Mouse (Mus musculus) spleen, postnatal 36 days (tissue): ENCODE results near the gene Ppl.

Experiments
- DNase-seq, 2 experiments: peaks; one replicate each; pipeline ENCODE4 v3.0.0; 2022; ENCODE audit warnings: low spot score in 2 of 2, mixed read lengths in 1 of 2

Ppl gene

GRCm38 (mm10) chr16:5132401-5132801 lies at the start of gene Ppl:
TSS of gene Ppl (minus strand) at chr16:5132421.
- DNase-seq: peak; percentile 55 to 69

GRCm38 (mm10) chr16:5172636-5173035 lies 40.4 kb upstream of the Ppl start:
- DNase-seq: no peak

GRCm38 (mm10) chr16:5168829-5169228 lies 36.6 kb upstream of the Ppl start:
- no peak for DNase-seq

GRCm38 (mm10) chr16:5168038-5168437 lies 35.8 kb upstream of the Ppl start:
- no peak for DNase-seq

- no peak for DNase-seq
Measured at GRCm38 (mm10) chr16:5164327-5164726, 32.1 kb upstream of the Ppl start.

- no peak for DNase-seq
Measured at GRCm38 (mm10) chr16:5159248-5159647, 27.0 kb upstream of the Ppl start.

- no peak for DNase-seq
Measured at GRCm38 (mm10) chr16:5157113-5157512, 24.9 kb upstream of the Ppl start.

- no peak for DNase-seq
Measured at GRCm38 (mm10) chr16:5156495-5156894, 24.3 kb upstream of the Ppl start.

- no peak for DNase-seq
Measured at GRCm38 (mm10) chr16:5155014-5155413, 22.8 kb upstream of the Ppl start.

GRCm38 (mm10) chr16:5153299-5154026 lies 21.2 kb upstream of the Ppl start:
- DNase-seq: no peak

GRCm38 (mm10) chr16:5150544-5150943 lies 18.3 kb upstream of the Ppl start:
- no peak for DNase-seq

- DNase-seq: no peak
Measured at GRCm38 (mm10) chr16:5147037-5147385, 14.8 kb upstream of the Ppl start, which contains the start of gene Sec14l5. TSS of gene Sec14l5 (plus strand) at chr16:5147109.

- peak; percentile 36 to 54 for DNase-seq
Measured at GRCm38 (mm10) chr16:5146367-5147036, 14.3 kb upstream of the Ppl start.

GRCm38 (mm10) chr16:5145570-5145969 lies 13.3 kb upstream of the Ppl start:
- DNase-seq: peak; percentile 63 to 67

GRCm38 (mm10) chr16:5139741-5140140 lies 7.5 kb upstream of the Ppl start:
- no peak for DNase-seq

GRCm38 (mm10) chr16:5137006-5137540 lies 4.9 kb upstream of the Ppl start:
- DNase-seq: no peak

- no peak for DNase-seq
Measured at GRCm38 (mm10) chr16:5136505-5136904, 4.3 kb upstream of the Ppl start.

- DNase-seq: no peak
Measured at GRCm38 (mm10) chr16:5135551-5136261, 3.5 kb upstream of the Ppl start.

GRCm38 (mm10) chr16:5134623-5135330 lies 2.6 kb upstream of the Ppl start:
- no peak for DNase-seq

- no peak for DNase-seq
Measured at GRCm38 (mm10) chr16:5131251-5131922, 834 bp downstream of the Ppl start.

GRCm38 (mm10) chr16:5130766-5131165 lies 1.5 kb downstream of the Ppl start:
- peak in 1 of 2 experiments; percentile 8 for DNase-seq
